Mouse (Mus musculus) ES-E14 (cell line): ENCODE measurements at regions not wholly inside any gene's neighbourhood (a gene's known extent, or its start where the extent isn't known, plus 50 kb on each side); places are given as distances from the start of the nearest gene placed in this dataset.

Experiments used
- DNase-seq: peaks from one replicate; pipeline ENCODE4 v3.0.0-alpha.2; 2013; ENCODE audit warnings: low read depth, low spot score
- H3K27ac ChIP-seq: 2 replicates; pipeline ENCODE4 v1.5.1; 2012; ENCODE audit warnings: low read depth, mild to moderate bottlenecking, low read length, moderate library complexity, mixed read lengths; ENCODE audit not compliant: poor library complexity, insufficient read depth, severe bottlenecking
- H3K36me3 ChIP-seq: 2 replicates; pipeline ENCODE4 v1.6.1; 2012; ENCODE audit warnings: mild to moderate bottlenecking, low read length, moderate library complexity, mixed read lengths; ENCODE audit not compliant: control insufficient read depth, poor library complexity, insufficient read depth, severe bottlenecking
- H3K4me1 ChIP-seq, 2 experiments: fragments of 150-350 bp in 1 of 2; sonication (generic) in 1 of 2; 2 replicates each; pipeline ENCODE4 v1.6.1; 2012; ENCODE audit warnings: low read length in 2 of 2, mild to moderate bottlenecking in 1 of 2, mixed read lengths in 1 of 2; ENCODE audit not compliant: control insufficient read depth in 2 of 2, insufficient read depth in 2 of 2, poor library complexity in 1 of 2
- H3K4me3 ChIP-seq, 2 experiments: fragments of 150-350 bp in 1 of 2; sonication (generic) in 1 of 2; 2 replicates each; pipeline ENCODE4 v1.5.1; 2012; ENCODE audit warnings: low read length in 2 of 2, low read depth in 1 of 2, mild to moderate bottlenecking in 1 of 2, mixed read lengths in 1 of 2; ENCODE audit not compliant: insufficient read depth in 1 of 2, poor library complexity in 1 of 2, severe bottlenecking in 1 of 2
- H3K9ac ChIP-seq: 2 replicates; pipeline ENCODE4 v1.6.1; 2012; ENCODE audit warnings: low read depth, mild to moderate bottlenecking, low read length, mixed read lengths; ENCODE audit not compliant: poor library complexity, insufficient read depth, severe bottlenecking
- H3K9me3 ChIP-seq: fragments of 150-350 bp; sonication (generic); 2 replicates; pipeline ENCODE4 v1.6.1; 2012; ENCODE audit warnings: low read depth, mild to moderate bottlenecking, low read length; ENCODE audit not compliant: control insufficient read depth, insufficient read depth
- CHD2 ChIP-seq: IDR thresholded peaks from 2 replicates; pipeline ENCODE4 v1.6.1; 2014; ENCODE audit warnings: mild to moderate bottlenecking, low read depth, low read length, inconsistent platforms
- HCFC1 ChIP-seq: IDR thresholded peaks from 2 replicates; pipeline ENCODE4 v1.6.1; 2012; ENCODE audit warnings: low read length, inconsistent platforms, borderline replicate concordance; ENCODE audit not compliant: insufficient read depth
- MAFK ChIP-seq: IDR thresholded peaks from 2 replicates; pipeline ENCODE4 v1.6.1; 2014; ENCODE audit warnings: mild to moderate bottlenecking, low read depth, low read length, inconsistent platforms; ENCODE audit not compliant: insufficient read depth
- ZC3H11A ChIP-seq: IDR thresholded peaks from 2 replicates; pipeline ENCODE4 v1.6.1; 2012; ENCODE audit warnings: low read depth, mild to moderate bottlenecking, inconsistent platforms, low read length, borderline replicate concordance
- ZNF384 ChIP-seq: IDR thresholded peaks from 2 replicates; pipeline ENCODE4 v1.6.1; 2012; ENCODE audit warnings: low read depth, low read length, inconsistent platforms
- in situ Hi-C, 2 experiments: fragments of 600-800 bp; cut with MboI; formaldehyde crosslinking; loops; one replicate each; pipeline ENCODE4 v1.15.1; 2025; ENCODE audit warnings: low sequenced_read_pairs in 2 of 2, inconsistent platforms in 1 of 2; ENCODE audit not compliant: unreplicated experiment in 2 of 2

GRCm38 (mm10) chr4:105551966-105552685 is 237.5 kb upstream of the Gm12728 start:
- TF ChIP-seq ZC3H11A = no peak
- TF ChIP-seq MAFK = no peak
- no peak for TF ChIP-seq CHD2
- no peak for TF ChIP-seq ZNF384
- TF ChIP-seq HCFC1 = no peak
- Histone ChIP-seq H3K27ac (no peak overlapping the region), H3K9me3 (no peaks in the 10 kb centered on the region), H3K4me3 (no peak overlapping the region), H3K4me1 (no peaks in the 10 kb centered on the region), H3K36me3 (no peaks in the 10 kb centered on the region), H3K9ac (no peak overlapping the region)
- in situ Hi-C loops = no loop called here
- DNase-seq = peak; percentile 13

GRCm38 (mm10) chr4:105554994-105555393 is 234.7 kb upstream of the Gm12728 start:
- H3K27ac ChIP-seq = no peak overlapping the region
- H3K36me3 ChIP-seq = no peaks in the 10 kb centered on the region
- no peaks in the 10 kb centered on the region for H3K4me1 ChIP-seq
- DNase-seq = no peak
- H3K9me3 ChIP-seq = no peaks in the 10 kb centered on the region
- no peak overlapping the region for H3K9ac ChIP-seq
- in situ Hi-C loops = no loop called here
- no peak overlapping the region for H3K4me3 ChIP-seq
- TF ChIP-seq HCFC1 (no peak), ZC3H11A (no peak), ZNF384 (no peak), MAFK (no peak), CHD2 (no peak)

GRCm38 (mm10) chr4:105555941-105556340 is 233.7 kb upstream of the Gm12728 start:
- H3K4me3 ChIP-seq = no peak overlapping the region
- H3K9ac ChIP-seq = no peak overlapping the region
- in situ Hi-C loops = no loop called here
- H3K27ac ChIP-seq = no peak overlapping the region
- TF ChIP-seq HCFC1 (no peak), MAFK (no peak), CHD2 (no peak), ZC3H11A (no peak), ZNF384 (no peak)
- H3K4me1 ChIP-seq = no peaks in the 10 kb centered on the region
- no peak for DNase-seq
- no peaks in the 10 kb centered on the region for H3K36me3 ChIP-seq
- H3K9me3 ChIP-seq = no peaks in the 10 kb centered on the region

- in situ Hi-C loops = no loop called here
- H3K36me3 ChIP-seq = no peaks in the 10 kb centered on the region
- TF ChIP-seq ZC3H11A = no peak
- TF ChIP-seq MAFK = peak; percentile 83
- no peak for TF ChIP-seq HCFC1
- TF ChIP-seq CHD2 = no peak
These were observed 232.3 kb upstream of the Gm12728 start for GRCm38 (mm10) chr4:105557396-105557795.

GRCm38 (mm10) chr4:105560055-105560454 is 229.6 kb upstream of the Gm12728 start:
- DNase-seq = no peak
- Histone ChIP-seq H3K36me3 (no peaks in the 10 kb centered on the region), H3K9me3 (no peaks in the 10 kb centered on the region), H3K9ac (no peak overlapping the region), H3K27ac (no peak overlapping the region), H3K4me3 (no peak overlapping the region), H3K4me1 (no peaks in the 10 kb centered on the region)
- in situ Hi-C loops = no loop called here
- no peak for TF ChIP-seq HCFC1

More at GRCm38 (mm10) chr4:105557396-105557795, 232.3 kb upstream of the Gm12728 start:
- Histone ChIP-seq H3K9ac (no peak overlapping the region), H3K4me1 (no peaks in the 10 kb centered on the region), H3K27ac (no peak overlapping the region), H3K9me3 (no peaks in the 10 kb centered on the region), H3K4me3 (no peak overlapping the region)
- DNase-seq = no peak
